Mouse (Mus musculus): ENCODE measurements around the gene Tti1.

DNA sequence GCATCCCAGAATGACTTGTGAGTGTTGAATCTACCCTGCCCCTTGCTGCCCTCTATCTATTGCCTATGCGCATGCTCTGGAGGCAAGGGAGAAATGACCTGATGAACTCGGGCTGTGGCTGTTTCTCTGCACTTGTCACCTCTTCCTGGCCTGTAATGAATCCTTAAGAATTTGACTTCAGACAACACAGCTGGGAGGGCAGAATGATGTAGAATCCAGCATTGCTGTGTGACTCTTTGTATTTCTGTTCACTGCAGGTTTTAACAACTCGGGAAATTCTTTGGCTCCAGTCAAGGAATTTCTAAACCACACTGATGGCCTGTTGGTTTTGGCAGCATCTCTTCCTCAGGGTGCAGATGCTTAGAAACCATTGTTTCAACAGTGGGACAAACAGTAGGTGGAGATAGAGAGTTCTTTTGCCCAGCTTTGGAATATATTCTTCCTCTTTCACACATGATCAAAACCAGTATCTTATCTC is 36.4 kb upstream of the Tti1 start:
- TF ChIP-seq POLR2A (IDR thresholded peaks at IDR 0.05; ENCODE audit: insufficient read length, low read depth), result no peak
- TF ChIP-seq TCF12 (IDR thresholded peaks at IDR 0.05; ENCODE audit: insufficient read depth, poor library complexity, severe bottlenecking), result peak; percentile 36
- no peak for TF ChIP-seq POLR2AphosphoS2 (IDR thresholded peaks at IDR 0.05; ENCODE audit: insufficient read length, low read depth)
- TF ChIP-seq CEBPB (IDR thresholded peaks at IDR 0.05; ENCODE audit: insufficient read depth, poor library complexity, severe bottlenecking), result no peak
- TF ChIP-seq E2F4 (IDR thresholded peaks at IDR 0.05; ENCODE audit: insufficient read depth), result no peak

Data from myocyte (in vitro differentiated cells).